Mouse (Mus musculus) CH12.LX (cell line): ENCODE data around the gene Slc2a2. TPM values are rescaled to one million over a fixed set of nuclear protein-coding genes. Genes with fewer than 3 reads are reported as not detected.

Source experiments
- DNase-seq: peaks from one replicate; pipeline ENCODE4 v3.0.0-alpha.2; 2013; ENCODE audit errors: extremely low read depth
- H3K27ac ChIP-seq: 2 replicates; pipeline ENCODE4 v1.5.1; 2012; ENCODE audit warnings: low read depth, mild to moderate bottlenecking, control low read depth, moderate library complexity; ENCODE audit not compliant: insufficient read depth
- H3K27me3 ChIP-seq: replicated peaks from 2 replicates; pipeline ENCODE3; 2012; ENCODE audit warnings: inconsistent platforms
- H3K36me3 ChIP-seq, 2 experiments: replicated peaks in 1 of 2; 2 replicates each; pipeline versions ENCODE3 to v1.6.1; 2012; ENCODE audit warnings: inconsistent platforms in 1 of 2, low read length in 1 of 2, mild to moderate bottlenecking in 1 of 2, mixed read lengths in 1 of 2, moderate library complexity in 1 of 2; ENCODE audit not compliant: control insufficient read depth in 1 of 2, insufficient read depth in 1 of 2
- H3K4me1 ChIP-seq, 2 experiments: 2 replicates each; pipeline ENCODE4 v1.6.1; 2012; ENCODE audit warnings: inconsistent platforms in 1 of 2, moderate library complexity in 1 of 2; ENCODE audit not compliant: insufficient read depth in 2 of 2, control insufficient read depth in 1 of 2
- H3K4me2 ChIP-seq: 2 replicates; pipeline ENCODE4 v1.6.1; 2012; ENCODE audit warnings: low read depth, mild to moderate bottlenecking, control low read depth; ENCODE audit not compliant: poor library complexity, insufficient read depth, severe bottlenecking
- H3K4me3 ChIP-seq, 3 experiments: fragments of 150-350 bp in 1 of 3; sonication (generic) in 1 of 3; replicated peaks in 1 of 3; 2 replicates each; pipeline versions ENCODE3 to v1.5.1; 2011 to 2012; ENCODE audit warnings: low read depth in 2 of 3, low read length in 2 of 3, mild to moderate bottlenecking in 2 of 3, moderate library complexity in 2 of 3, control low read depth in 1 of 3, improper control_type of control experiment in 1 of 3, inconsistent platforms in 1 of 3, mixed read lengths in 1 of 3; ENCODE audit not compliant: poor library complexity in 1 of 3
- H3K79me2 ChIP-seq: replicated peaks from 2 replicates; pipeline ENCODE4 v1.6.1; 2012; ENCODE audit warnings: mild to moderate bottlenecking, moderate library complexity; ENCODE audit not compliant: control insufficient read depth, poor library complexity, insufficient read depth, severe bottlenecking; ENCODE audit errors: extremely low read depth
- H3K9ac ChIP-seq: 2 replicates; pipeline ENCODE4 v1.6.1; 2012; ENCODE audit warnings: low read depth, mild to moderate bottlenecking, control low read depth, moderate library complexity; ENCODE audit not compliant: insufficient read depth
- H3K9me3 ChIP-seq: replicated peaks from 2 replicates; pipeline ENCODE3; 2012; ENCODE audit warnings: low read length, inconsistent platforms, mixed read lengths
- BHLHE40 ChIP-seq: IDR thresholded peaks from 2 replicates; pipeline ENCODE4 v1.6.1; 2011; ENCODE audit warnings: mild to moderate bottlenecking, low read depth, low read length, improper control_type of control experiment
- CHD1 ChIP-seq: IDR thresholded peaks from 2 replicates; pipeline ENCODE4 v1.6.1; 2012; ENCODE audit warnings: low read depth, low read length, improper control_type of control experiment, inconsistent platforms
- CTCF ChIP-seq, 2 experiments: IDR thresholded peaks in 1 of 2; conservative IDR thresholded peaks in 1 of 2; 2 replicates each; pipeline ENCODE4 v1.5.1; 2011 to 2012; ENCODE audit warnings: low read depth in 2 of 2, low read length in 2 of 2, improper control_type of control experiment in 1 of 2, inconsistent platforms in 1 of 2, mild to moderate bottlenecking in 1 of 2, moderate library complexity in 1 of 2
- E2F4 ChIP-seq: IDR thresholded peaks from 2 replicates; pipeline ENCODE4 v1.6.1; 2011; ENCODE audit warnings: low read depth, low read length, improper control_type of control experiment; ENCODE audit not compliant: insufficient replicate concordance
- EP300 ChIP-seq: IDR thresholded peaks from 2 replicates; pipeline ENCODE4 v1.6.1; 2011; ENCODE audit warnings: low read length, improper control_type of control experiment
- ETS1 ChIP-seq: conservative IDR thresholded peaks from 2 replicates; pipeline ENCODE4 v1.6.1; 2012; ENCODE audit warnings: low read depth, mild to moderate bottlenecking, inconsistent platforms, low read length, improper control_type of control experiment, moderate library complexity
- IRF4 ChIP-seq: IDR thresholded peaks from 2 replicates; pipeline ENCODE4 v1.6.1; 2014; ENCODE audit warnings: low read depth, mild to moderate bottlenecking, inconsistent platforms, low read length, improper control_type of control experiment
- JUN ChIP-seq: IDR thresholded peaks from 2 replicates; pipeline ENCODE4 v1.6.1; 2011; ENCODE audit warnings: low read depth, mild to moderate bottlenecking, low read length, improper control_type of control experiment, moderate library complexity; ENCODE audit not compliant: insufficient read depth
- JUND ChIP-seq: conservative IDR thresholded peaks from 2 replicates; pipeline ENCODE4 v1.6.1; 2011; ENCODE audit warnings: low read depth, low read length, improper control_type of control experiment
- KAT2A ChIP-seq: IDR thresholded peaks from 2 replicates; pipeline ENCODE4 v1.6.1; 2012; ENCODE audit warnings: low read length, improper control_type of control experiment, inconsistent platforms; ENCODE audit not compliant: insufficient replicate concordance
- MAX ChIP-seq: IDR thresholded peaks from 2 replicates; pipeline ENCODE4 v1.6.1; 2011; ENCODE audit warnings: low read length, improper control_type of control experiment
- MAZ ChIP-seq: IDR thresholded peaks from 2 replicates; pipeline ENCODE4 v1.6.1; 2012; ENCODE audit warnings: low read depth, mild to moderate bottlenecking, inconsistent platforms, low read length, improper control_type of control experiment, moderate library complexity
- MXI1 ChIP-seq: IDR thresholded peaks from 2 replicates; pipeline ENCODE4 v1.6.1; 2011; ENCODE audit warnings: mild to moderate bottlenecking, low read depth, low read length, improper control_type of control experiment
- MYC ChIP-seq: IDR thresholded peaks from 2 replicates; pipeline ENCODE4 v1.6.1; 2011; ENCODE audit warnings: low read depth, mild to moderate bottlenecking, improper control_type of control experiment, low read length
- NRF1 ChIP-seq: IDR thresholded peaks from 2 replicates; pipeline ENCODE4 v1.6.1; 2014; ENCODE audit warnings: low read depth, mild to moderate bottlenecking, inconsistent platforms, low read length, improper control_type of control experiment, moderate library complexity
- PAX5 ChIP-seq: IDR thresholded peaks from 2 replicates; pipeline ENCODE4 v1.6.1; 2012; ENCODE audit warnings: low read length, inconsistent platforms, mixed read lengths
- POLR2A ChIP-seq: IDR thresholded peaks from 2 replicates; pipeline ENCODE4 v1.6.1; 2011; ENCODE audit warnings: low read depth, mild to moderate bottlenecking, improper control_type of control experiment, low read length
- POLR2AphosphoS2 ChIP-seq: IDR thresholded peaks from 2 replicates; pipeline ENCODE4 v1.6.1; 2011; ENCODE audit warnings: low read depth, low read length, improper control_type of control experiment
- RCOR1 ChIP-seq: conservative IDR thresholded peaks from 2 replicates; pipeline ENCODE4 v1.6.1; 2012; ENCODE audit warnings: low read depth, mild to moderate bottlenecking, inconsistent platforms, low read length, improper control_type of control experiment
- SMC3 ChIP-seq: IDR thresholded peaks from 2 replicates; pipeline ENCODE4 v1.6.1; 2011; ENCODE audit warnings: low read depth, low read length, improper control_type of control experiment
- TCF12 ChIP-seq: IDR thresholded peaks from 2 replicates; pipeline ENCODE4 v1.6.1; 2014; ENCODE audit warnings: low read depth, mild to moderate bottlenecking, inconsistent platforms, low read length, improper control_type of control experiment
- USF1 ChIP-seq: IDR thresholded peaks from 2 replicates; pipeline ENCODE4 v1.6.1; 2014; ENCODE audit warnings: low read depth, mild to moderate bottlenecking, inconsistent platforms, low read length, improper control_type of control experiment
- USF2 ChIP-seq: conservative IDR thresholded peaks from 2 replicates; pipeline ENCODE4 v1.6.1; 2011; ENCODE audit warnings: low read depth, low read length, improper control_type of control experiment
- ZC3H11A ChIP-seq: IDR thresholded peaks from 2 replicates; pipeline ENCODE4 v1.6.1; 2012; ENCODE audit warnings: low read depth, mild to moderate bottlenecking, inconsistent platforms, low read length, improper control_type of control experiment
- ZKSCAN1 ChIP-seq: IDR thresholded peaks from 2 replicates; pipeline ENCODE4 v1.6.1; 2012; ENCODE audit warnings: low read depth, inconsistent platforms, low read length, improper control_type of control experiment, borderline replicate concordance
- ZNF384 ChIP-seq: IDR thresholded peaks from 2 replicates; pipeline ENCODE4 v1.6.1; 2012; ENCODE audit warnings: low read depth, low read length, improper control_type of control experiment, inconsistent platforms
- dilution Hi-C: fragments of 300-500 bp; cut with MboI; formaldehyde crosslinking; loops from 2 replicates; pipeline ENCODE4 v1.14.3; 2020; ENCODE audit warnings: low sequenced_read_pairs; ENCODE audit not compliant: extremely low pct_unique_long_range_greater_than_20kb, extremely low pct_ligation_motif_present
- in situ Hi-C: fragments of 300-500 bp; cut with MboI; formaldehyde crosslinking; loops from 3 replicates; pipeline ENCODE4 v1.14.3; 2019; ENCODE audit warnings: low sequenced_read_pairs, low pct_ligation_motif_present, low pct_unique_long_range_greater_than_20kb, mixed read lengths
- polyA plus RNA-seq: library from polyadenylated mRNA; unstranded; fragments of >175 nt; gene quantifications from 2 replicates; pipeline ENCODE4 v1.2.1, GENCODE M21; 2012; ENCODE audit warnings: low read depth; ENCODE audit not compliant: insufficient read length
- total RNA-seq, 2 experiments: library from RNA; depleted of rRNA; stranded (reverse); fragments of 300-350 nt in 1 of 2; fragments of >200 nt in 1 of 2; gene quantifications; 2 replicates each; pipeline ENCODE4 v1.2.3; 2012 to 2014

Slc2a2 gene
- total and polyA plus RNA-seq, 3 experiments: not detected

GRCm38 (mm10) chr3:28748151-28748550, 50.4 kb downstream of the Slc2a2 start:
- Histone ChIP-seq H3K9me3 (no peaks in the 10 kb centered on the region), H3K27ac (no peak overlapping the region), H3K4me3 (no peak overlapping the region), H3K27me3 (no peaks in the 10 kb centered on the region), H3K79me2 (no peaks in the 10 kb centered on the region), H3K4me2 (no peak overlapping the region), H3K4me1 (no peaks in the 10 kb centered on the region), H3K36me3 (no peaks in the 10 kb centered on the region), H3K9ac (no peak overlapping the region)
- no peak for DNase-seq
- in situ Hi-C loops: loop anchor here (10.0 kb wide), 1 partner anchor 1283 kb away; no protein-coding TSS in a partner anchor
- no peak for TF ChIP-seq E2F4
- no peak for TF ChIP-seq JUN
- TF ChIP-seq KAT2A: no peak
- TF ChIP-seq TCF12: no peak
- no peak for TF ChIP-seq ETS1
- TF ChIP-seq JUND: no peak
- TF ChIP-seq CHD1: no peak
- TF ChIP-seq POLR2A: no peak
- no peak for TF ChIP-seq ZKSCAN1
- TF ChIP-seq MAX: no peak
- no peak for TF ChIP-seq NRF1
- no peak for TF ChIP-seq RCOR1
- TF ChIP-seq BHLHE40: no peak
- TF ChIP-seq MYC: no peak
- no peak for TF ChIP-seq MXI1
- no peak for TF ChIP-seq SMC3
- dilution Hi-C loops: no loop called here

GRCm38 (mm10) chr3:28748956-28749355, 51.3 kb downstream of the Slc2a2 start:
- DNase-seq: no peak
- H3K9me3 ChIP-seq: no peaks in the 10 kb centered on the region
- in situ Hi-C loops: loop anchor here (10.0 kb wide), 1 partner anchor 1284 kb away; no protein-coding TSS in a partner anchor
- H3K4me1 ChIP-seq: no peaks in the 10 kb centered on the region
- H3K4me3 ChIP-seq: no peak overlapping the region
- no peak overlapping the region for H3K4me2 ChIP-seq
- no peaks in the 10 kb centered on the region for H3K27me3 ChIP-seq
- no peak for TF ChIP-seq RCOR1
- TF ChIP-seq JUN: no peak
- TF ChIP-seq MYC: no peak
- no peak for TF ChIP-seq ZNF384
- TF ChIP-seq ZC3H11A: no peak
- no peak for TF ChIP-seq POLR2AphosphoS2
- TF ChIP-seq PAX5: no peak
- TF ChIP-seq CTCF (conservative IDR thresholded peaks at IDR 0.05 in 1 of 2, IDR thresholded peaks at IDR 0.05 in 1 of 2; ENCODE audit: low read depth in 2 of 2, low read length in 2 of 2): no peak
- no peak for TF ChIP-seq MAX
- TF ChIP-seq IRF4: no peak
- TF ChIP-seq SMC3: no peak
- TF ChIP-seq USF2: no peak
- TF ChIP-seq USF1: no peak
- no peak for TF ChIP-seq EP300
- TF ChIP-seq JUND: no peak
- no peak for TF ChIP-seq MAZ
- TF ChIP-seq BHLHE40: no peak
- TF ChIP-seq, all 38 proteins: peak for 0
- Histone ChIP-seq H3K79me2 (no peaks in the 10 kb centered on the region), H3K36me3 (no peaks in the 10 kb centered on the region), H3K27ac (no peak overlapping the region), H3K9ac (no peak overlapping the region)
- dilution Hi-C loops: no loop called here
